16 mouse cellular contexts compared by ENCODE assay signal in genomic region chr4:156084096-156084879, GRCm38 (mm10). TPM values are rescaled to one million over a fixed set of nuclear protein-coding genes. Genes with fewer than 3 reads are reported as not detected.
DNase-seq lines count a peak whose midpoint lies in the region; ATAC-seq and TF ChIP-seq lines count a peak whose summit lies in the region.
"Had no signal": no experiment of that assay in that cellular context is flagged by ENCODE, and none has a peak within 500 bp of the region (broad histone marks: within the 10 kb centered on the region; RNA-seq: fewer than 3 reads in every experiment).

No protein-coding gene starts in this region.

- H3K4me3 ChIP-seq in heart, embryonic 10.5 days: no peak overlapping the region
- no peak overlapping the region for H3K4me3 ChIP-seq in CH12.LX (replicated peaks in 1 of 3; ENCODE audit: low read depth in 2 of 3, low read length in 2 of 3, poor library complexity in 1 of 3)
- H3K4me3 ChIP-seq in liver, embryonic 15.5 days (replicated peaks): 0 out of 2 replicates have a peak overlapping the region, but pooled peaks have one; percentile 2
- no peak overlapping the region for H3K4me3 ChIP-seq in midbrain, embryonic 16.5 days (ENCODE audit: low read depth, low read length)
- H3K4me3 ChIP-seq: hindbrain, embryonic 10.5 days; midbrain, embryonic 13.5 days had no signal

- 64% methylated on average over 9 of the region's 9 CpGs for WGBS in heart, embryonic 10.5 days
- 60% methylated on average over 9 of the region's 9 CpGs for WGBS in liver, embryonic 15.5 days (ENCODE audit: insufficient replicate concordance)
- WGBS in midbrain, embryonic 16.5 days: 82% methylated on average over 9 of the region's 9 CpGs

- no peak overlapping the region for H3K4me2 ChIP-seq in CH12.LX (ENCODE audit: insufficient read depth, low read depth, poor library complexity, severe bottlenecking)
- peak overlapping the region; percentile 21 for H3K4me2 ChIP-seq in liver, embryonic 15.5 days
- no peak overlapping the region for H3K4me2 ChIP-seq in midbrain, embryonic 16.5 days (ENCODE audit: low read length)
- H3K4me2 ChIP-seq: midbrain, embryonic 13.5 days had no signal

- no peaks in the 10 kb centered on the region for H3K36me3 ChIP-seq in heart, embryonic 10.5 days
- H3K36me3 ChIP-seq in CH12.LX (replicated peaks in 1 of 2; ENCODE audit: control insufficient read depth in 1 of 2, insufficient read depth in 1 of 2, low read length in 1 of 2): no peaks in the 10 kb centered on the region
- H3K36me3 ChIP-seq in liver, embryonic 15.5 days (replicated peaks): no peaks in the 10 kb centered on the region
- no peaks in the 10 kb centered on the region for H3K36me3 ChIP-seq in midbrain, embryonic 16.5 days (ENCODE audit: control insufficient read depth, insufficient read depth, low read length)
- H3K36me3 ChIP-seq: hindbrain, embryonic 10.5 days; midbrain, embryonic 13.5 days had no signal

- no peaks in the 10 kb centered on the region; the same call in 1 of the 2 replicates for H3K27me3 ChIP-seq in heart, embryonic 10.5 days (ENCODE audit: insufficient read depth, poor library complexity, severe bottlenecking)
- no peaks in the 10 kb centered on the region for H3K27me3 ChIP-seq in CH12.LX (replicated peaks)
- no peaks in the 10 kb centered on the region for H3K27me3 ChIP-seq in liver, embryonic 15.5 days
- no peaks in the 10 kb centered on the region for H3K27me3 ChIP-seq in midbrain, embryonic 16.5 days (ENCODE audit: control insufficient read depth, insufficient read depth, low read depth, low read length)
- H3K27me3 ChIP-seq: midbrain, embryonic 13.5 days had no signal

- no peak for TF ChIP-seq RAD21 in CH12.LX (IDR thresholded peaks at IDR 0.05; ENCODE audit: low read depth, low read length)

- peaks cover 12% of the 10 kb centered on the region for H3K4me1 ChIP-seq in heart, embryonic 10.5 days
- peaks cover 7 to 50% of the 10 kb centered on the region in 2 experiments; a peak in 3 of 4 replicates for H3K4me1 ChIP-seq in CH12.LX (ENCODE audit: control insufficient read depth in 1 of 2, insufficient read depth in 2 of 2)
- peaks cover 13% of the 10 kb centered on the region for H3K4me1 ChIP-seq in liver, embryonic 15.5 days (replicated peaks)
- H3K4me1 ChIP-seq in midbrain, embryonic 16.5 days (ENCODE audit: control insufficient read depth, insufficient read depth, low read length): no peaks in the 10 kb centered on the region
- H3K4me1 ChIP-seq: hindbrain, embryonic 10.5 days; midbrain, embryonic 13.5 days had no signal

- TF ChIP-seq EP300 in CH12.LX (IDR thresholded peaks at IDR 0.05; ENCODE audit: low read length): no peak; the same call in 1 of the 2 replicates

- no peak overlapping the region for H3K9ac ChIP-seq in CH12.LX (ENCODE audit: insufficient read depth, low read depth)
- no peak overlapping the region; the same call in 1 of the 2 replicates for H3K9ac ChIP-seq in liver, embryonic 15.5 days
- H3K9ac ChIP-seq in midbrain, embryonic 16.5 days (ENCODE audit: low read depth, low read length): no peak overlapping the region
- H3K9ac ChIP-seq: midbrain, embryonic 13.5 days had no signal

- no peak for ATAC-seq in liver, embryonic 15.5 days (ENCODE audit: insufficient read depth)
- no peak for ATAC-seq in erythroid progenitor cell, adult 5-6 weeks (replicated peaks; ENCODE audit: low FRiP score, poor library complexity, severe bottlenecking)
- no peak for ATAC-seq in midbrain, embryonic 16.5 days
- ATAC-seq: midbrain, embryonic 13.5 days had no signal

- TF ChIP-seq CTCF in CH12.LX (conservative IDR thresholded peaks at IDR 0.05 in 1 of 2, IDR thresholded peaks at IDR 0.05 in 1 of 2; ENCODE audit: low read depth in 2 of 2, low read length in 2 of 2): no peak

- H3K27ac ChIP-seq in heart, embryonic 10.5 days: peak overlapping the region; percentile 25; the same call in 1 of the 2 replicates
- no peak overlapping the region for H3K27ac ChIP-seq in CH12.LX (ENCODE audit: insufficient read depth, low read depth)
- H3K27ac ChIP-seq in liver, embryonic 15.5 days (replicated peaks): peak overlapping the region; percentile 31
- H3K27ac ChIP-seq in midbrain, embryonic 16.5 days (ENCODE audit: low read length): no peak overlapping the region
- H3K27ac ChIP-seq: hindbrain, embryonic 10.5 days; midbrain, embryonic 13.5 days had no signal

- in situ Hi-C loops in CH12.LX (cut with MboI; ENCODE audit: low pct_ligation_motif_present, low pct_unique_long_range_greater_than_20kb, low sequenced_read_pairs): no loop called here

- DNase-seq in heart, embryonic 10.5 days (ENCODE audit: low spot score): no peak
- no peak for DNase-seq in heart, adult 8-10 months (ENCODE audit: low spot score)
- no peak for DNase-seq in CH12.LX (ENCODE audit: extremely low read depth)
- peak; percentile 77 to 81 for DNase-seq in kidney, adult 8-10 months
- no peak for DNase-seq in B cell, adult 2 months
- DNase-seq: thymus, postnatal 14 days had no signal

- TF ChIP-seq POLR2A in CH12.LX (IDR thresholded peaks at IDR 0.05; ENCODE audit: low read depth, low read length): no peak

- H3K79me2 ChIP-seq in CH12.LX (replicated peaks; ENCODE audit: control insufficient read depth, extremely low read depth, insufficient read depth, poor library complexity, severe bottlenecking): no peaks in the 10 kb centered on the region

- H3K9me3 ChIP-seq in heart, embryonic 10.5 days: no peaks in the 10 kb centered on the region
- H3K9me3 ChIP-seq in CH12.LX (replicated peaks; ENCODE audit: low read length): no peaks in the 10 kb centered on the region
- H3K9me3 ChIP-seq in liver, embryonic 15.5 days (replicated peaks): no peaks in the 10 kb centered on the region
- no peaks in the 10 kb centered on the region for H3K9me3 ChIP-seq in midbrain, embryonic 16.5 days (replicated peaks; ENCODE audit: control insufficient read depth, low read length, poor library complexity, severe bottlenecking)
- H3K9me3 ChIP-seq: hindbrain, embryonic 10.5 days; midbrain, embryonic 13.5 days had no signal

- dilution Hi-C loops in CH12.LX (cut with MboI; ENCODE audit: extremely low pct_ligation_motif_present, extremely low pct_unique_long_range_greater_than_20kb, low sequenced_read_pairs): no loop called here

TF ChIP-seq in CH12.LX, 34 proteins besides CTCF, POLR2A, EP300 and RAD21 (continues in another document):
- TF ChIP-seq RCOR1 (conservative IDR thresholded peaks at IDR 0.05; ENCODE audit: low read depth, low read length) (no peak), E2F4 (IDR thresholded peaks at IDR 0.05; ENCODE audit: insufficient replicate concordance, low read depth, low read length) (no peak), ZNF384 (IDR thresholded peaks at IDR 0.05; ENCODE audit: low read depth, low read length) (no peak), CHD1 (IDR thresholded peaks at IDR 0.05; ENCODE audit: low read depth, low read length) (no peak), IRF4 (IDR thresholded peaks at IDR 0.05; ENCODE audit: low read depth, low read length) (peak; percentile 29)

RNA-seq across cellular contexts. Expression of gene Ttll10, which starts 25.1 kb away (rescaled TPM):
- polyA plus RNA-seq in heart, embryonic 10.5 days (2016; fragmentation: Nextera tagmentation; extraction: Ambion mirVana): 0.19 and 0.38 TPM in 2 replicates
- total RNA-seq in heart, adult 8-10 months (2022): under 1 TPM in 1 of 4 experiments, not detected in 3; 0.28 TPM
- total RNA-seq in CH12.LX (2012; rRNA removed) (0.04 TPM in 1 of 2 replicates, not detected in the other), CH12.LX (2014; rRNA removed) (not detected in 2 replicates)
- polyA plus RNA-seq in CH12.LX (2012; ENCODE audit: insufficient read length, low read depth): not detected in 2 replicates
- 0.22 and 0.58 TPM in 2 replicates for polyA plus RNA-seq in liver, embryonic 15.5 days (2015; fragmentation: Nextera tagmentation; extraction: Ambion mirVana)
- total RNA-seq in erythroid progenitor cell, adult 5-6 weeks (2015; ENCODE audit: low replicate concordance): not detected in 2 replicates
- total RNA-seq in erythroid progenitor cell, adult 5-6 weeks (2017; ENCODE audit: low replicate concordance): not detected in 2 replicates
- polyA plus RNA-seq in midbrain, embryonic 16.5 days (2015; fragmentation: Nextera tagmentation; extraction: Ambion mirVana): not detected in 2 replicates
- total RNA-seq: left cerebral cortex, postnatal 25 days had no signal
- polyA plus RNA-seq: midbrain, embryonic 13.5 days; neural tube, embryonic 11.5 days; spleen, adult 2 months had no signal

RNA-seq across cellular contexts. Expression of gene 9430015G10Rik, which starts 25.5 kb away (rescaled TPM):
- polyA plus RNA-seq in heart, embryonic 10.5 days (2016; fragmentation: Nextera tagmentation; extraction: Ambion mirVana): 32.2 and 45.6 TPM in 2 replicates
- 1 to 10 TPM; 2.1 to 3.3 (median 2.3) TPM for total RNA-seq in heart, adult 8-10 months (2022)
- total RNA-seq in CH12.LX (2012; rRNA removed) (34.3 and 37.7 TPM in 2 replicates), CH12.LX (2014; rRNA removed) (29.8 and 31.1 TPM in 2 replicates)
- 29.8 and 33.2 TPM in 2 replicates for polyA plus RNA-seq in CH12.LX (2012; ENCODE audit: insufficient read length, low read depth)
- polyA plus RNA-seq in liver, embryonic 15.5 days (2015; fragmentation: Nextera tagmentation; extraction: Ambion mirVana): 10.5 and 12.3 TPM in 2 replicates
- 28.5 and 48.7 TPM in 2 replicates for total RNA-seq in erythroid progenitor cell, adult 5-6 weeks (2015; ENCODE audit: low replicate concordance)
- total RNA-seq in erythroid progenitor cell, adult 5-6 weeks (2017; ENCODE audit: low replicate concordance): 52.1 and 58.6 TPM in 2 replicates
- polyA plus RNA-seq in midbrain, embryonic 16.5 days (2015; fragmentation: Nextera tagmentation; extraction: Ambion mirVana): 34.3 and 38.6 TPM in 2 replicates

RNA-seq across cellular contexts. Expression of gene Rnf223, which starts 46.0 kb away (rescaled TPM):
- polyA plus RNA-seq in heart, embryonic 10.5 days (2016; fragmentation: Nextera tagmentation; extraction: Ambion mirVana): 0.27 and 0.55 TPM in 2 replicates
- total RNA-seq in heart, adult 8-10 months (2022): under 1 TPM in 1 of 4 experiments, not detected in 3; 0.09 TPM
- total RNA-seq in CH12.LX (2012; rRNA removed) (0.21 and 0.29 TPM in 2 replicates), CH12.LX (2014; rRNA removed) (0.07 and 0.18 TPM in 2 replicates)
- polyA plus RNA-seq in CH12.LX (2012; ENCODE audit: insufficient read length, low read depth): 0.55 and 0.80 TPM in 2 replicates
- polyA plus RNA-seq in liver, embryonic 15.5 days (2015; fragmentation: Nextera tagmentation; extraction: Ambion mirVana): 0.08 and 0.18 TPM in 2 replicates
- 0.84 TPM in 1 of 2 replicates, not detected in the other for total RNA-seq in erythroid progenitor cell, adult 5-6 weeks (2015; ENCODE audit: low replicate concordance)
- total RNA-seq in erythroid progenitor cell, adult 5-6 weeks (2017; ENCODE audit: low replicate concordance): 0.30 and 0.90 TPM in 2 replicates
- 0.54 and 0.75 TPM in 2 replicates for polyA plus RNA-seq in midbrain, embryonic 16.5 days (2015; fragmentation: Nextera tagmentation; extraction: Ambion mirVana)
- total RNA-seq: adrenal gland, postnatal 14 days had no signal

RNA-seq across cellular contexts. Expression of gene Tnfrsf18, which starts 58.3 kb away (rescaled TPM):
- 1.4 and 1.7 TPM in 2 replicates for polyA plus RNA-seq in heart, embryonic 10.5 days (2016; fragmentation: Nextera tagmentation; extraction: Ambion mirVana)
- total RNA-seq in heart, adult 8-10 months (2022): under 1 TPM in 2 of 4 experiments, not detected in 2; 0.25 to 0.75 TPM
- total RNA-seq in CH12.LX (2012; rRNA removed) (52.1 and 76.1 TPM in 2 replicates), CH12.LX (2014; rRNA removed) (48.8 and 50.7 TPM in 2 replicates)
- 38.8 and 48.4 TPM in 2 replicates for polyA plus RNA-seq in CH12.LX (2012; ENCODE audit: insufficient read length, low read depth)
- polyA plus RNA-seq in liver, embryonic 15.5 days (2015; fragmentation: Nextera tagmentation; extraction: Ambion mirVana): 0.66 and 0.73 TPM in 2 replicates
- total RNA-seq in erythroid progenitor cell, adult 5-6 weeks (2015; ENCODE audit: low replicate concordance): 2.9 and 26.7 TPM in 2 replicates
- total RNA-seq in erythroid progenitor cell, adult 5-6 weeks (2017; ENCODE audit: low replicate concordance): 1.5 and 3.5 TPM in 2 replicates
- polyA plus RNA-seq in midbrain, embryonic 16.5 days (2015; fragmentation: Nextera tagmentation; extraction: Ambion mirVana): 2.0 and 2.4 TPM in 2 replicates
- total RNA-seq: adrenal gland, postnatal 14 days; layer of hippocampus, adult 8-10 months; left cerebral cortex, postnatal 25 days had no signal

Comparison
In these comparisons a context has a peak if more than half of its experiments do, and no peak if none do; other contexts are left out.
1. DNase-seq: peak in kidney, adult 8-10 months (2 of 2); none in heart, embryonic 10.5 days (single experiment), heart, adult 8-10 months (single experiment), CH12.LX (single experiment) and B cell, adult 2 months (0 of 2).
2. H3K27ac ChIP-seq: peak in heart, embryonic 10.5 days (single experiment) and liver, embryonic 15.5 days (single experiment); none in CH12.LX (single experiment) and midbrain, embryonic 16.5 days (single experiment).